Mouse (Mus musculus) left cerebral cortex, adult 9 months (tissue): Measurements from ENCODE around the gene Prpsap1.
A peak's percentile ranks its signal among the peaks of the same experiment; 100 is the strongest.

Experiments
- DNase-seq, 2 experiments: peaks; one replicate each; pipeline ENCODE4 v3.0.0; 2022; ENCODE audit warnings: low spot score in 2 of 2

Prpsap1 gene

DNA sequence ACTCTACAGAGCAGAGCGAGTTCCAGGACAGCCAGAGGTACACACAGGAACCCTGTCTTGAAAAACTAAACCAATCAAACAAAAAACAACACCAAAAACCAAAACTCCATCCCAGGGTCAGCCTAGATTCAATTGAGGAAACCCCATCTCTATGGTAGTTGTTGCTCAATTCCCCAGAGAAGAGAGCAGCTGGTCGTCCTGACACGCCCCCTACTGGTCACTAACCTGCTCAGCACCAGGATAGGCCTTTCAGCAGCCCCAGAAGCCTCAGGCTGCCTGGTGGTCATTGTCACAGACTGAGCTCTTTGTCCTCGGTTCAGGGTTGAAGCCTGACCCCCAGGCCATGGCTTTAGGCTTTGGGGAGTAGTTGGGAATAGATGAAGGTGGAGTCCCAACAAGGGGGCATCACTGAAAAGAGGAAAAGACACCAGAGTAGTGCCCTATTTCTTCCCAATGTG, at the start of gene Prpsap1:
Prpsap1 (minus strand) TSS at position 408 of the 458 bp plus-strand sequence.
- no peak for DNase-seq

DNA sequence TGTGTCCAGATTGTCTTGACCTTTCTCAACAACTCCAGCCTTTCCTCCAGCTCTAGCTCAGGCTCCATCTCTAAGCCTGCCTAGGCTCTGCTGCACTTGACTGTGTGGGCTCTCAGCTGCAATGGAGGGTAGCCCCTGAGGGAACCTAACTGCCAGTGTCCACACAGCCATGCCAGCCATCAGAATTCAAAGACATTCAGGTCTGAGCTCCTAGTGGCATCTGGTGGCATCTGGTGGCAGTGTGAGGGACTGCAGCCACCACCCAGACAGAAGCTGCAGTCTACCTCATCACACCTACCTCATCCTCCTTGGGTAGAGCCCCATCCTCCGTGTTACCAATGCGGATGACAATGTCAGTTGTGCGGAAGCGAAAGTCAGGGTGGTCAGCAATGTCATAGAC, 49.1 kb upstream of the Prpsap1 start:
- peak in 1 of 2 experiments; percentile 44 for DNase-seq

GRCm38 (mm10) chr11:116541183-116541582, 47.2 kb upstream of the Prpsap1 start:
- no peak for DNase-seq

DNA sequence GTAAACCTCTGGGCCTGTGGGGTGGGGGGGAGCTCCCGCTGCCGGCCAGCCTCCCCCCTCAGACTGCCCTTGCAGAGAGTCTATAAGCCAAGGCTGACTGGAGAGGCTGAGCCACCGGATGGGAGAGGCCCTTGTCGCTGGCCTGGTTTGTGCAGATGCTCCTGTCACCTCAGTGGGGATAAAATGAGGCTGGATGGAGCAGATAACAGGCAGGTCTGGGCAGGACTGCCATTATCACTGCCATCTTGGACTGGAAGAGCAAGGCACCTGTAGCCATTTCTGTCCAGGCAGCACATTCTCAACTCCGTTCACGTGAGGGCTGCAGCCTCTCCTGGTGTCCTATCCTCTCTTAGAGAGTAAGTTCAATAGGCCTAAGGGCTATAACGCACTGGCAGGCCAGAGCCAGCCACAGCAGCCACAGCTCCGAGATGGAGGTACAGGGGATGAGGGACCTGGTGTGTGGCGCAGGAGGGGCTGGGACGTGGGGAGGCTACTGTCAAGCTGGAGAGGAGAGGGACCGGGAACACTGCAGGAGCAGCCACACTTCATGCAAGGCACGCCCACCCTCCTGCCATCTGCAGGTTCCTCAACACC, 44.2 kb upstream of the Prpsap1 start:
- no peak for DNase-seq

GRCm38 (mm10) chr11:116537388-116537787, 43.4 kb upstream of the Prpsap1 start:
- no peak for DNase-seq

DNA sequence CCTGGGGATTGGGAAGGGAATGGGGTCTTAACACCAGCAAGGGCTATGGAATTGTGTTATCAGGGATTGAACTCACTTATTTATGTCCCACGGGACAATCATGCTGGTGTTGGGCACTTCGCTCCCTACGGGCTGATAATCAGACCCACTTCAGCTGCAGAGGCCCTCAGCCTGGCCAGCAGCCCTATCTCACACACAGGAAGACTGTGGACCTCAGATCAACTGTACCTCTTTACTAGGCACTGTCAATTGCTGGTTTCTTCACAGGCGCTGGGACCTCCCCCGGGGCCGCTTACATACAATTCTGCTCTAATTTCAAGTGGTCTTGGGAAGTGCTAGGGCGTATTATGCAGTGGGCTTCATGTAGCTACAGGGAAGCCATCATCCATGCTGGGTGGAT, 42.7 kb upstream of the Prpsap1 start:
- DNase-seq = no peak

DNA sequence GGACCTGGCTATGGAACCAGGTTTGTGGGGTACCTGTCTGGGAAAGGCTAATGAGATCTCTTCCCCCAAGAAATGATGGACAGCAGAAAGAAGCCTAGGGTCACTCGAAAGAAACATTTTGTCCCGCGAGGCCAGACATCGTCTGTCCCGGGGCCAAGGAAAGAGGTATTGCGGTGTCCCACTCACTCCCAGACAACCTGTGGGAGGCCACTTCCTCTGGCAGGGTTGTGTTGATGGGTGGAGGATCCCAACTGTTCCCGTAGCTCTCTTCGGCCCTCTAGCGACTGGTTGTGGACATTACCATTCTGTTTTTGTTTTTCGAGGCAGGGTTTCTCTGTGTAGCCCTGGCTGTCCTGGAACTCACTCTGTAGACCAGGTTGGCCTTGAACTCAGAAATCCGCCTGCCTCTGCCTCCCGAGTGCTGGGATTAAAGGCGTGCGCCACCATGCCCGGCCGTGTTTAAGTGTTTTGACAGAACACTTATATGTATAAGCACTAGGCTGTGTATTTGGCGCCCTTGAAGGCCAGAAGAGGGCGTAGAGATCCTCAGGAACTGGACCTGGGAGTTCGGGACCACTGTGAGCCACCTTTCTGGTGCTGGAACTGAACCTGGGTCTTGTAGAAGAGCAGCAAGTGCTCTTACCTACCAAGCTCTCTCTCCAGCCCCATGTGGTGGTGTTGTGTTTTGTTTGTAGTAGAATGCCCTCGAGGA, 40.3 kb upstream of the Prpsap1 start:
- DNase-seq = peak in 1 of 2 experiments; percentile 78

GRCm38 (mm10) chr11:116533341-116534153, 39.5 kb upstream of the Prpsap1 start:
- no peak for DNase-seq

GRCm38 (mm10) chr11:116532810-116533338, 38.9 kb upstream of the Prpsap1 start:
- DNase-seq = peak in 1 of 2 experiments; percentile 8

GRCm38 (mm10) chr11:116532262-116532809, 38.3 kb upstream of the Prpsap1 start:
- peak in 1 of 2 experiments; percentile 3 for DNase-seq

DNA sequence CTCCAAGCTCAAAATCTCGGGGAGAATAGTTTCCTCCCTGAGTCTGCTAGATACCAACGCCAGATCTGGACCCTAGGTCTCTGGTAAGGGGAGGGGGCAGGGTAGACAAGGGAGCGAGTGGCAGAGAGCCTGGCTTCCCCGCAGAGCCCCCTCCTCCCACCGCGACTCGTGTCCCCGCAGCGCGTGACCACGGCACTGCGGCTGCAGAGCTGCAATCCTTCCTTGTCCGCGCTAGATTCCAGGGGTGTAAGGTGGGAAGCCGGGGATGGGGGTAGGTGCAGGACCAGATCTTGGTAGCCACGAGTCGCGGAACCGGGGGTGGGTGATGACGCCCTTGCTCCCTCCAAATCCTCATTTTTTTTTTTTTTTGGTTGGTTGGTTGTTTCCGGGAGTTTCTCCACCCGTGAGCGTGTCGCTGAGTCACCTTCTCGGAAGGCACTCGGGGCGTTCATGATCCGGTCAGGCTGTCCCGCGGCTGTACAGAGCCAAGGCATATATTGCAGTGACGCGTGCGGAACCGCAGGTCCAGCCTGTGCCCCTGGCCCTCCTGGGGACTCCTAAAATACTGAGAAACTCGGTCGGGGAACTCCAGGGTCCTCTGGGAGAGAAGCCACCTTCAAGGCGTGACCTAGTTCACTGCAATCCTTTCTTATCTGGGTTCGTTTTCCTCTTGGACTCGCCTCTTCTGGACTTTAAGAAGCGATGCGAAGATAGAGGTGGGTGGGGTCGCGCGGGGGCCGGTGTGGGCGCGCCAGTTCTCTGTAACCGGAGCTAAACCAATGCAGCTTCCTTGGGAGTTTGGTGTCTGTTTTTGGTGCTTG, 37.6 kb upstream of the Prpsap1 start:
- DNase-seq = peak in 1 of 2 experiments; percentile 10

- DNase-seq = peak in 1 of 2 experiments; percentile 3
Measured at GRCm38 (mm10) chr11:116530187-116531147, 36.5 kb upstream of the Prpsap1 start, which contains the start of gene Sphk1. TSS of gene Sphk1 (plus strand) at chr11:116530925.

DNA sequence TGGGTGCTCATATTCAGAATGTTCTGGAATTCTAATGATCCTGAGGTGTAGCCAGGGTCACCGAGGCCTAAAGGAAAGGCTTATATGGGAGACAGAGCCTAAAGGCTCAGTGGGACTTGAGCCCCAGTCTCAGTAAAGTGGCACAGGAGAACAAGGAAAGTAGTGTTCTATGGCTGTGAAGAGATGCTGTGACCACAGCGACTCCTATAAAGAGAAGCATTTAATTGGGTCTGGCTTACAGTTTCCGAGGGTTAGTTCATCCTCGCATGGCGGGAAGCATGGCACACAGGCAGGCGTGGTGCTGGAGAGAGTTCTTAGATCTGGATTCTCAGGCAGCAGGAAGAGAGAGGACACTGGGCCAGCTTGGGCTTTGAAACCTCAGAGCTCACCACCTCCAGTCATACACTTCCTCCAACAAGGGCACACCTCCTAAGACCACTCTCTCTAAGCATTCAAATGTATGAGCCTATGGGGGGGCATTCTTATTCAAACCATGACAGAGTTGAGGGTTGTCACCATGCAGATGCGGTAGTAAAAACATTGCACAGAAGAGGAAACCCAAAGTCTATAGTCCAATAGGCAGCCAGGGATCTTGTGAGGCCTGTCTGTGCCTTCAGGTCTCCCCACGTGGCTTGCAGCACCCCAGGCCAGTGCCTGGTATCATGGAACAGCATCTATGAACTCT, 34.8 kb upstream of the Prpsap1 start:
- DNase-seq = no peak

GRCm38 (mm10) chr11:116523699-116524189, 29.7 kb upstream of the Prpsap1 start:
- no peak for DNase-seq

GRCm38 (mm10) chr11:116522886-116523698, 29.1 kb upstream of the Prpsap1 start:
- no peak for DNase-seq

DNA sequence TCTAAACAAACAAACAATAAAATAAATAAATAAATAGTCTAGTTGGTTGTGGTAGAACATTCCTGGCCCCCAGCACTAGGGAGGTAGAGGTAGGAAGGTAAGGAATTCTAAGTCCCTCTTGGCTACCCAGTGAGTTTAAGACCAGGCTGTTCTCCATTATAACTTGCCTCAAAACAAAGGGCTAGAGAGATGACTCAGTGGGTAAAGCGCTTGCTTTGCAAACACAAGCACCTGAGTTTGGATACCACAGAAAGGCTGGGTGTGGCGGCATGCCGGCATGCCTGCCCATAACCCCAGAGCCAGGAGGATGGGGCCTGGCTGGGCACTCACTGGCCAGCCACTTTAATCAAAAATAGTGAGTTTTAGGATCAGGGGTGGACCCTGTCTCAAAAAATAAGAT, 28.0 kb upstream of the Prpsap1 start:
- DNase-seq = no peak

- no peak for DNase-seq
Measured at GRCm38 (mm10) chr11:116521143-116521542, 27.1 kb upstream of the Prpsap1 start.

- no peak for DNase-seq
Measured at GRCm38 (mm10) chr11:116518482-116518881, 24.5 kb upstream of the Prpsap1 start.
